Mouse (Mus musculus): ENCODE data around the gene Dnajc17. TPM values are rescaled to one million over a fixed set of nuclear protein-coding genes. Genes with fewer than 3 reads are reported as not detected.

Gene Dnajc17
- 6.4 and 7.1 TPM in 2 replicates for polyA plus RNA-seq (2012; rRNA removed)

- H3K27ac ChIP-seq (ENCODE audit: control insufficient read depth, insufficient read depth, low read length), result peak within 1 kb of the TSS; percentile 24; the same call in 1 of the 2 replicates
- TF ChIP-seq CTCF (IDR thresholded peaks at IDR 0.05; ENCODE audit: borderline replicate concordance, control insufficient read depth, extremely low read depth, insufficient read depth, low read length, poor library complexity), result 0 out of 2 replicates have a peak, but pooled peaks have one; percentile 50
- peak; percentile 51; the same call in 1 of the 2 replicates for TF ChIP-seq POLR2A (IDR thresholded peaks at IDR 0.05; ENCODE audit: control insufficient read depth, extremely low read depth, insufficient read depth, low read length, poor library complexity)
- H3K4me1 ChIP-seq (replicated peaks; ENCODE audit: control insufficient read depth, insufficient read depth, low read length), result peaks cover 3% of the 10 kb centered on the region
- peaks cover 3% of the 10 kb centered on the region; the same call in 1 of the 2 replicates for H3K36me3 ChIP-seq (ENCODE audit: control insufficient read depth, insufficient read depth, low read length)
- peak; percentile 94 for DNase-seq
- H3K27me3 ChIP-seq (ENCODE audit: control insufficient read depth, insufficient read depth, low read length), result no peaks in the 10 kb centered on the region
- peak within 1 kb of the TSS; percentile 90 for H3K4me3 ChIP-seq (ENCODE audit: control insufficient read depth, insufficient read depth, low read length)
- under 1% methylated on average over 51 of the region's 51 CpGs for WGBS
Observed at GRCm38 (mm10) chr2:119208344-119209175, at the start of gene Dnajc17, which contains the start of gene Zfyve19. Gene Dnajc17, minus strand, starts transcription at chr2:119208795. Gene Zfyve19, plus strand, starts transcription at chr2:119208617.

- H3K36me3 ChIP-seq (ENCODE audit: control insufficient read depth, insufficient read depth, low read length), result no peaks in the 10 kb centered on the region
- WGBS, result 63% methylated on average over 7 of the region's 7 CpGs
- H3K4me3 ChIP-seq (ENCODE audit: control insufficient read depth, insufficient read depth, low read length), result no peak overlapping the region
- H3K4me1 ChIP-seq (replicated peaks; ENCODE audit: control insufficient read depth, insufficient read depth, low read length), result peaks cover 3% of the 10 kb centered on the region; the same call in 1 of the 2 replicates
- TF ChIP-seq POLR2A (IDR thresholded peaks at IDR 0.05; ENCODE audit: control insufficient read depth, extremely low read depth, insufficient read depth, low read length, poor library complexity), result no peak
- no peak for TF ChIP-seq CTCF (IDR thresholded peaks at IDR 0.05; ENCODE audit: borderline replicate concordance, control insufficient read depth, extremely low read depth, insufficient read depth, low read length, poor library complexity)
- H3K27ac ChIP-seq (ENCODE audit: control insufficient read depth, insufficient read depth, low read length), result no peak overlapping the region
- DNase-seq, result no peak
- no peaks in the 10 kb centered on the region for H3K27me3 ChIP-seq (ENCODE audit: control insufficient read depth, insufficient read depth, low read length)
Observed at GRCm38 (mm10) chr2:119254976-119255375, 46.4 kb upstream of the Dnajc17 start.

GRCm38 (mm10) chr2:119250826-119251478 is 42.4 kb upstream of the Dnajc17 start:
- Histone ChIP-seq H3K27me3 (ENCODE audit: control insufficient read depth, insufficient read depth, low read length) (no peaks in the 10 kb centered on the region), H3K36me3 (ENCODE audit: control insufficient read depth, insufficient read depth, low read length) (no peaks in the 10 kb centered on the region), H3K4me3 (ENCODE audit: control insufficient read depth, insufficient read depth, low read length) (no peak overlapping the region), H3K27ac (ENCODE audit: control insufficient read depth, insufficient read depth, low read length) (no peak overlapping the region), H3K4me1 (replicated peaks; ENCODE audit: control insufficient read depth, insufficient read depth, low read length) (peaks cover 3% of the 10 kb centered on the region; the same call in 1 of the 2 replicates)
- TF ChIP-seq POLR2A (IDR thresholded peaks at IDR 0.05; ENCODE audit: control insufficient read depth, extremely low read depth, insufficient read depth, low read length, poor library complexity), result no peak
- TF ChIP-seq CTCF (IDR thresholded peaks at IDR 0.05; ENCODE audit: borderline replicate concordance, control insufficient read depth, extremely low read depth, insufficient read depth, low read length, poor library complexity), result peak; percentile 91
- WGBS, result 13% methylated on average over 11 of the region's 11 CpGs
- peak; percentile 88 for DNase-seq

- Histone ChIP-seq H3K36me3 (ENCODE audit: control insufficient read depth, insufficient read depth, low read length) (no peaks in the 10 kb centered on the region), H3K4me1 (replicated peaks; ENCODE audit: control insufficient read depth, insufficient read depth, low read length) (peaks cover 3% of the 10 kb centered on the region; the same call in 1 of the 2 replicates), H3K4me3 (ENCODE audit: control insufficient read depth, insufficient read depth, low read length) (no peak overlapping the region), H3K27me3 (ENCODE audit: control insufficient read depth, insufficient read depth, low read length) (no peaks in the 10 kb centered on the region), H3K27ac (ENCODE audit: control insufficient read depth, insufficient read depth, low read length) (no peak overlapping the region)
- WGBS, result 71% methylated on average over 5 of the region's 5 CpGs
- no peak for DNase-seq
- TF ChIP-seq POLR2A (IDR thresholded peaks at IDR 0.05; ENCODE audit: control insufficient read depth, extremely low read depth, insufficient read depth, low read length, poor library complexity), result no peak
- no peak for TF ChIP-seq CTCF (IDR thresholded peaks at IDR 0.05; ENCODE audit: borderline replicate concordance, control insufficient read depth, extremely low read depth, insufficient read depth, low read length, poor library complexity)
Observed at GRCm38 (mm10) chr2:119250377-119250776, 41.8 kb upstream of the Dnajc17 start.

- DNase-seq, result no peak
- Histone ChIP-seq H3K27me3 (ENCODE audit: control insufficient read depth, insufficient read depth, low read length) (no peaks in the 10 kb centered on the region), H3K4me1 (replicated peaks; ENCODE audit: control insufficient read depth, insufficient read depth, low read length) (peaks cover 3% of the 10 kb centered on the region; the same call in 1 of the 2 replicates), H3K27ac (ENCODE audit: control insufficient read depth, insufficient read depth, low read length) (no peak overlapping the region), H3K4me3 (ENCODE audit: control insufficient read depth, insufficient read depth, low read length) (no peak overlapping the region), H3K36me3 (ENCODE audit: control insufficient read depth, insufficient read depth, low read length) (no peaks in the 10 kb centered on the region)
- TF ChIP-seq CTCF (IDR thresholded peaks at IDR 0.05; ENCODE audit: borderline replicate concordance, control insufficient read depth, extremely low read depth, insufficient read depth, low read length, poor library complexity), result no peak
- no peak for TF ChIP-seq POLR2A (IDR thresholded peaks at IDR 0.05; ENCODE audit: control insufficient read depth, extremely low read depth, insufficient read depth, low read length, poor library complexity)
- 81% methylated on average over 4 of the region's 4 CpGs for WGBS
Observed at GRCm38 (mm10) chr2:119249592-119250061, 41.0 kb upstream of the Dnajc17 start.

- H3K27me3 ChIP-seq (ENCODE audit: control insufficient read depth, insufficient read depth, low read length), result no peaks in the 10 kb centered on the region
- H3K4me3 ChIP-seq (ENCODE audit: control insufficient read depth, insufficient read depth, low read length), result no peak overlapping the region
- H3K4me1 ChIP-seq (replicated peaks; ENCODE audit: control insufficient read depth, insufficient read depth, low read length), result 0 out of 2 replicates have a peak, but pooled peaks cover 3% of the 10 kb centered on the region
- no peak for TF ChIP-seq CTCF (IDR thresholded peaks at IDR 0.05; ENCODE audit: borderline replicate concordance, control insufficient read depth, extremely low read depth, insufficient read depth, low read length, poor library complexity)
- no peak for TF ChIP-seq POLR2A (IDR thresholded peaks at IDR 0.05; ENCODE audit: control insufficient read depth, extremely low read depth, insufficient read depth, low read length, poor library complexity)
- H3K36me3 ChIP-seq (ENCODE audit: control insufficient read depth, insufficient read depth, low read length), result no peaks in the 10 kb centered on the region
- no peak overlapping the region for H3K27ac ChIP-seq (ENCODE audit: control insufficient read depth, insufficient read depth, low read length)
- no peak for DNase-seq
- WGBS, result 90% methylated on average over 9 of the region's 9 CpGs
Observed at GRCm38 (mm10) chr2:119247904-119248303, 39.3 kb upstream of the Dnajc17 start.

Measured in thymus, adult 2 months (tissue).